Mouse (Mus musculus): ENCODE data around the gene E130308A19Rik. TPM values are rescaled to one million over a fixed set of nuclear protein-coding genes. Genes with fewer than 3 reads are reported as not detected.

E130308A19Rik gene
- polyA plus RNA-seq, 1 experiment: 31.6 TPM

- TF ChIP-seq CTCF (IDR thresholded peaks at IDR 0.05; ENCODE audit: borderline replicate concordance, extremely low read depth, insufficient read depth, insufficient read length) (no peak), POLR2A (IDR thresholded peaks at IDR 0.05; ENCODE audit: borderline replicate concordance, extremely low read depth, insufficient read depth, insufficient read length, poor library complexity, severe bottlenecking) (no peak)
- no peak for DNase-seq (ENCODE audit: low read depth)
Measured at GRCm38 (mm10) chr4:59604892-59605291, 21.1 kb upstream of the E130308A19Rik start.

- no peak for DNase-seq (ENCODE audit: low read depth)
- TF ChIP-seq CTCF (IDR thresholded peaks at IDR 0.05; ENCODE audit: borderline replicate concordance, extremely low read depth, insufficient read depth, insufficient read length): no peak
- no peak for TF ChIP-seq POLR2A (IDR thresholded peaks at IDR 0.05; ENCODE audit: borderline replicate concordance, extremely low read depth, insufficient read depth, insufficient read length, poor library complexity, severe bottlenecking)
Measured at GRCm38 (mm10) chr4:59605501-59605900, 20.5 kb upstream of the E130308A19Rik start.

- TF ChIP-seq POLR2A (IDR thresholded peaks at IDR 0.05; ENCODE audit: borderline replicate concordance, extremely low read depth, insufficient read depth, insufficient read length, poor library complexity, severe bottlenecking) (no peak), CTCF (IDR thresholded peaks at IDR 0.05; ENCODE audit: borderline replicate concordance, extremely low read depth, insufficient read depth, insufficient read length) (no peak)
- DNase-seq (ENCODE audit: low read depth): no peak
Measured at GRCm38 (mm10) chr4:59610411-59610810, 15.6 kb upstream of the E130308A19Rik start.

GRCm38 (mm10) chr4:59614986-59615385, 11.0 kb upstream of the E130308A19Rik start:
- TF ChIP-seq CTCF (IDR thresholded peaks at IDR 0.05; ENCODE audit: borderline replicate concordance, extremely low read depth, insufficient read depth, insufficient read length) (0 out of 2 replicates have a peak, but pooled peaks have one; percentile 7), POLR2A (IDR thresholded peaks at IDR 0.05; ENCODE audit: borderline replicate concordance, extremely low read depth, insufficient read depth, insufficient read length, poor library complexity, severe bottlenecking) (no peak)
- peak; percentile 49 for DNase-seq (ENCODE audit: low read depth)

GRCm38 (mm10) chr4:59619611-59620245, 6.3 kb upstream of the E130308A19Rik start:
- DNase-seq (ENCODE audit: low read depth): no peak
- TF ChIP-seq POLR2A (IDR thresholded peaks at IDR 0.05; ENCODE audit: borderline replicate concordance, extremely low read depth, insufficient read depth, insufficient read length, poor library complexity, severe bottlenecking): no peak

GRCm38 (mm10) chr4:59625676-59625997, 374 bp upstream of the E130308A19Rik start:
- DNase-seq (ENCODE audit: low read depth): no peak
- TF ChIP-seq CTCF (IDR thresholded peaks at IDR 0.05; ENCODE audit: borderline replicate concordance, extremely low read depth, insufficient read depth, insufficient read length) (no peak), POLR2A (IDR thresholded peaks at IDR 0.05; ENCODE audit: borderline replicate concordance, extremely low read depth, insufficient read depth, insufficient read length, poor library complexity, severe bottlenecking) (no peak)

- TF ChIP-seq CTCF (IDR thresholded peaks at IDR 0.05; ENCODE audit: borderline replicate concordance, extremely low read depth, insufficient read depth, insufficient read length) (no peak), POLR2A (IDR thresholded peaks at IDR 0.05; ENCODE audit: borderline replicate concordance, extremely low read depth, insufficient read depth, insufficient read length, poor library complexity, severe bottlenecking) (no peak)
Measured at GRCm38 (mm10) chr4:59628255-59628654, 2.2 kb downstream of the E130308A19Rik start.

GRCm38 (mm10) chr4:59629076-59629874, 3.3 kb downstream of the E130308A19Rik start:
- TF ChIP-seq POLR2A (IDR thresholded peaks at IDR 0.05; ENCODE audit: borderline replicate concordance, extremely low read depth, insufficient read depth, insufficient read length, poor library complexity, severe bottlenecking) (no peak), CTCF (IDR thresholded peaks at IDR 0.05; ENCODE audit: borderline replicate concordance, extremely low read depth, insufficient read depth, insufficient read length) (no peak)
- DNase-seq (ENCODE audit: low read depth): peak; percentile 83

More at GRCm38 (mm10) chr4:59628255-59628654, 2.2 kb downstream of the E130308A19Rik start:
- no peak for DNase-seq (ENCODE audit: low read depth)

- no peak for DNase-seq (ENCODE audit: low read depth)
Measured at GRCm38 (mm10) chr4:59630122-59630521, 4.1 kb downstream of the E130308A19Rik start.

GRCm38 (mm10) chr4:59634532-59634931, 8.5 kb downstream of the E130308A19Rik start:
- no peak for TF ChIP-seq CTCF (IDR thresholded peaks at IDR 0.05; ENCODE audit: borderline replicate concordance, extremely low read depth, insufficient read depth, insufficient read length)
- no peak for TF ChIP-seq POLR2A (IDR thresholded peaks at IDR 0.05; ENCODE audit: borderline replicate concordance, extremely low read depth, insufficient read depth, insufficient read length, poor library complexity, severe bottlenecking)
- DNase-seq (ENCODE audit: low read depth): no peak

More at GRCm38 (mm10) chr4:59630122-59630521, 4.1 kb downstream of the E130308A19Rik start:
- TF ChIP-seq POLR2A (IDR thresholded peaks at IDR 0.05; ENCODE audit: borderline replicate concordance, extremely low read depth, insufficient read depth, insufficient read length, poor library complexity, severe bottlenecking) (no peak), CTCF (IDR thresholded peaks at IDR 0.05; ENCODE audit: borderline replicate concordance, extremely low read depth, insufficient read depth, insufficient read length) (no peak)

GRCm38 (mm10) chr4:59639163-59639562, 13.2 kb downstream of the E130308A19Rik start:
- DNase-seq (ENCODE audit: low read depth): no peak
- no peak for TF ChIP-seq POLR2A (IDR thresholded peaks at IDR 0.05; ENCODE audit: borderline replicate concordance, extremely low read depth, insufficient read depth, insufficient read length, poor library complexity, severe bottlenecking)
- TF ChIP-seq CTCF (IDR thresholded peaks at IDR 0.05; ENCODE audit: borderline replicate concordance, extremely low read depth, insufficient read depth, insufficient read length): no peak

GRCm38 (mm10) chr4:59640720-59641119, 14.7 kb downstream of the E130308A19Rik start:
- TF ChIP-seq CTCF (IDR thresholded peaks at IDR 0.05; ENCODE audit: borderline replicate concordance, extremely low read depth, insufficient read depth, insufficient read length) (no peak), POLR2A (IDR thresholded peaks at IDR 0.05; ENCODE audit: borderline replicate concordance, extremely low read depth, insufficient read depth, insufficient read length, poor library complexity, severe bottlenecking) (no peak)
- DNase-seq (ENCODE audit: low read depth): no peak

All from brain, embryonic 14.5 days (tissue).